ENCODE assay signal across 15 mouse cellular contexts in genomic region chr4:88135936-88136335, GRCm38 (mm10). TPM values are rescaled to one million over a fixed set of nuclear protein-coding genes. Genes with fewer than 3 reads are reported as not detected.
DNase-seq lines count a peak whose midpoint lies in the region; ATAC-seq and TF ChIP-seq lines count a peak whose summit lies in the region.
"Had no signal": no experiment of that assay in that cellular context is flagged by ENCODE, and none has a peak within 500 bp of the region (broad histone marks: within the 10 kb centered on the region; RNA-seq: fewer than 3 reads in every experiment).

No protein-coding gene starts in this region.

- peak; percentile 68; the same call in 1 of the 2 replicates for ATAC-seq in lung, embryonic 14.5 days (ENCODE audit: insufficient read depth)
- no peak for ATAC-seq in forebrain, embryonic 12.5 days (ENCODE audit: low FRiP score)
- peak; percentile 39; the same call in 1 of the 2 replicates for ATAC-seq in limb, embryonic 11.5 days (ENCODE audit: insufficient number of reproducible peaks, low FRiP score, low TSS enrichment, low read depth)
- no peak for ATAC-seq in midbrain, postnatal 0 days (ENCODE audit: low FRiP score)
- ATAC-seq: CD4-positive, CD25-positive, alpha-beta regulatory T cell, adult 4 months had no signal

- no peaks in the 10 kb centered on the region; the same call in 1 of the 2 replicates for H3K4me1 ChIP-seq in lung, embryonic 14.5 days (ENCODE audit: insufficient read depth)
- H3K4me1 ChIP-seq in forebrain, embryonic 12.5 days: peaks cover 13% of the 10 kb centered on the region
- peaks cover 14% of the 10 kb centered on the region for H3K4me1 ChIP-seq in limb, embryonic 11.5 days (ENCODE audit: control insufficient read depth, insufficient read depth, low read length)
- peaks cover 4% of the 10 kb centered on the region; the same call in 1 of the 2 replicates for H3K4me1 ChIP-seq in midbrain, postnatal 0 days (ENCODE audit: insufficient read depth, low read length)
- H3K4me1 ChIP-seq: liver, embryonic 15.5 days had no signal

- no peaks in the 10 kb centered on the region for H3K27me3 ChIP-seq in lung, embryonic 14.5 days (ENCODE audit: insufficient read depth, low read length)
- no peaks in the 10 kb centered on the region for H3K27me3 ChIP-seq in forebrain, embryonic 12.5 days
- H3K27me3 ChIP-seq in limb, embryonic 11.5 days (ENCODE audit: control insufficient read depth, insufficient read depth, low read length): no peaks in the 10 kb centered on the region
- H3K27me3 ChIP-seq in midbrain, postnatal 0 days (ENCODE audit: insufficient read depth, low read length): no peaks in the 10 kb centered on the region
- H3K27me3 ChIP-seq: liver, embryonic 15.5 days had no signal

- no peak overlapping the region for H3K9ac ChIP-seq in lung, embryonic 14.5 days
- H3K9ac ChIP-seq in forebrain, embryonic 12.5 days: no peak overlapping the region
- H3K9ac ChIP-seq in limb, embryonic 11.5 days (ENCODE audit: low read length): no peak overlapping the region
- no peak overlapping the region for H3K9ac ChIP-seq in midbrain, postnatal 0 days (replicated peaks; ENCODE audit: low read length, poor library complexity, severe bottlenecking)
- H3K9ac ChIP-seq: liver, embryonic 15.5 days had no signal

- TF ChIP-seq CTCF in lung, embryonic 14.5 days (IDR thresholded peaks at IDR 0.05; ENCODE audit: low read depth): no peak
- TF ChIP-seq CTCF in midbrain, postnatal 0 days (IDR thresholded peaks at IDR 0.05): no peak

- peak; percentile 52 for DNase-seq in lung, embryonic 14.5 days
- no peak for DNase-seq in lung, postnatal 14 days
- peak; percentile 50 for DNase-seq in limb, embryonic 11.5 days (ENCODE audit: low spot score)
- no peak for DNase-seq in midbrain, postnatal 0 days (ENCODE audit: low spot score)
- no peak for DNase-seq in thymus, postnatal 10 days (ENCODE audit: low spot score in 2 of 2)
- DNase-seq in spleen, adult 18-20 months: no peak
- no peak for DNase-seq in cerebellum, adult 9-11 months
- DNase-seq: adrenal gland, postnatal 10 days; gastrocnemius, postnatal 14 days; kidney, adult 8-10 months; right cerebral cortex, adult 18-20 months; thymus, postnatal 25 days had no signal

- H3K27ac ChIP-seq in lung, embryonic 14.5 days (ENCODE audit: low read depth): peak overlapping the region; percentile 59
- peak overlapping the region; percentile 56; the same call in 1 of the 2 replicates for H3K27ac ChIP-seq in forebrain, embryonic 12.5 days
- peak overlapping the region; percentile 75 for H3K27ac ChIP-seq in limb, embryonic 11.5 days (replicated peaks; ENCODE audit: low read depth, low read length)
- peak overlapping the region; percentile 38 for H3K27ac ChIP-seq in midbrain, postnatal 0 days (ENCODE audit: low read depth, low read length)
- H3K27ac ChIP-seq: liver, embryonic 15.5 days had no signal

- no peak overlapping the region for H3K4me2 ChIP-seq in lung, embryonic 14.5 days
- H3K4me2 ChIP-seq in forebrain, embryonic 12.5 days: no peak overlapping the region
- peak overlapping the region; percentile 7; the same call in 1 of the 2 replicates for H3K4me2 ChIP-seq in limb, embryonic 11.5 days (ENCODE audit: low read depth, severe bottlenecking)
- H3K4me2 ChIP-seq in midbrain, postnatal 0 days (ENCODE audit: low read depth, low read length, poor library complexity, severe bottlenecking): 0 out of 2 replicates have a peak overlapping the region, but pooled peaks have one; percentile 3
- H3K4me2 ChIP-seq: liver, embryonic 15.5 days had no signal

- WGBS in lung, embryonic 14.5 days: 8% methylated on average over 2 of the region's 2 CpGs
- WGBS in forebrain, embryonic 12.5 days: 23% methylated on average over 2 of the region's 2 CpGs
- WGBS in limb, embryonic 11.5 days: 0% methylated on average over 2 of the region's 2 CpGs
- 25% methylated on average over 2 of the region's 2 CpGs for WGBS in midbrain, postnatal 0 days

- H3K36me3 ChIP-seq in lung, embryonic 14.5 days (ENCODE audit: insufficient read depth): no peaks in the 10 kb centered on the region
- no peaks in the 10 kb centered on the region for H3K36me3 ChIP-seq in forebrain, embryonic 12.5 days (replicated peaks)
- no peaks in the 10 kb centered on the region for H3K36me3 ChIP-seq in limb, embryonic 11.5 days (ENCODE audit: control insufficient read depth, insufficient read depth, low read length)
- no peaks in the 10 kb centered on the region for H3K36me3 ChIP-seq in midbrain, postnatal 0 days (ENCODE audit: insufficient read depth, low read length)
- H3K36me3 ChIP-seq: liver, embryonic 15.5 days had no signal

- H3K9me3 ChIP-seq in lung, embryonic 14.5 days (ENCODE audit: low read depth, low read length): no peaks in the 10 kb centered on the region
- H3K9me3 ChIP-seq in forebrain, embryonic 12.5 days: no peaks in the 10 kb centered on the region
- H3K9me3 ChIP-seq in limb, embryonic 11.5 days (ENCODE audit: control insufficient read depth, low read length): no peaks in the 10 kb centered on the region
- no peaks in the 10 kb centered on the region for H3K9me3 ChIP-seq in midbrain, postnatal 0 days (ENCODE audit: low read length)
- H3K9me3 ChIP-seq: liver, embryonic 15.5 days had no signal

- H3K4me3 ChIP-seq in lung, embryonic 14.5 days (ENCODE audit: low read depth, low read length): no peak overlapping the region
- no peak overlapping the region for H3K4me3 ChIP-seq in forebrain, embryonic 12.5 days (replicated peaks)
- H3K4me3 ChIP-seq in limb, embryonic 11.5 days (ENCODE audit: low read depth, low read length): no peak overlapping the region
- H3K4me3 ChIP-seq in midbrain, postnatal 0 days (ENCODE audit: low read depth, low read length): no peak overlapping the region
- H3K4me3 ChIP-seq: liver, embryonic 15.5 days had no signal

RNA-seq across cellular contexts. Expression of gene Focad, which starts 41.5 kb away (rescaled TPM):
- polyA plus RNA-seq in lung, embryonic 14.5 days (2014; fragmentation: Nextera tagmentation; extraction: Ambion mirVana): 20.8 and 21.7 TPM in 2 replicates
- 16.7 and 16.9 TPM in 2 replicates for polyA plus RNA-seq in forebrain, embryonic 12.5 days (2016; fragmentation: Nextera tagmentation; extraction: Ambion mirVana)
- polyA plus RNA-seq in limb, embryonic 11.5 days (2014; fragmentation: Nextera tagmentation; extraction: Ambion mirVana): 13.9 and 14.9 TPM in 2 replicates
- 35.2 and 36.9 TPM in 2 replicates for total RNA-seq in midbrain, postnatal 0 days (2014; rRNA removed)
- polyA plus RNA-seq in midbrain, postnatal 0 days (2015; fragmentation: Nextera tagmentation; extraction: Ambion mirVana): 8.1 and 9.0 TPM in 2 replicates

Comparison
In these comparisons a context has a peak if more than half of its experiments do, and no peak if none do; other contexts are left out.
1. DNase-seq: peak in lung, embryonic 14.5 days (single experiment) and limb, embryonic 11.5 days (single experiment); none in lung, postnatal 14 days (single experiment), midbrain, postnatal 0 days (single experiment), thymus, postnatal 10 days (0 of 2), spleen, adult 18-20 months (0 of 2) and cerebellum, adult 9-11 months (single experiment).
2. ATAC-seq: peak in lung, embryonic 14.5 days (single experiment) and limb, embryonic 11.5 days (single experiment); none in forebrain, embryonic 12.5 days (single experiment) and midbrain, postnatal 0 days (single experiment).
3. H3K4me2 ChIP-seq: peak in limb, embryonic 11.5 days (single experiment) and midbrain, postnatal 0 days (single experiment); none in lung, embryonic 14.5 days (single experiment) and forebrain, embryonic 12.5 days (single experiment).
4. Peak in every context shown above with its lines, with median percentiles within 50 percentile points of each other: H3K27ac ChIP-seq.